Mouse (Mus musculus): ENCODE data around the gene Hoxd10.

Hoxd10 gene

DNA sequence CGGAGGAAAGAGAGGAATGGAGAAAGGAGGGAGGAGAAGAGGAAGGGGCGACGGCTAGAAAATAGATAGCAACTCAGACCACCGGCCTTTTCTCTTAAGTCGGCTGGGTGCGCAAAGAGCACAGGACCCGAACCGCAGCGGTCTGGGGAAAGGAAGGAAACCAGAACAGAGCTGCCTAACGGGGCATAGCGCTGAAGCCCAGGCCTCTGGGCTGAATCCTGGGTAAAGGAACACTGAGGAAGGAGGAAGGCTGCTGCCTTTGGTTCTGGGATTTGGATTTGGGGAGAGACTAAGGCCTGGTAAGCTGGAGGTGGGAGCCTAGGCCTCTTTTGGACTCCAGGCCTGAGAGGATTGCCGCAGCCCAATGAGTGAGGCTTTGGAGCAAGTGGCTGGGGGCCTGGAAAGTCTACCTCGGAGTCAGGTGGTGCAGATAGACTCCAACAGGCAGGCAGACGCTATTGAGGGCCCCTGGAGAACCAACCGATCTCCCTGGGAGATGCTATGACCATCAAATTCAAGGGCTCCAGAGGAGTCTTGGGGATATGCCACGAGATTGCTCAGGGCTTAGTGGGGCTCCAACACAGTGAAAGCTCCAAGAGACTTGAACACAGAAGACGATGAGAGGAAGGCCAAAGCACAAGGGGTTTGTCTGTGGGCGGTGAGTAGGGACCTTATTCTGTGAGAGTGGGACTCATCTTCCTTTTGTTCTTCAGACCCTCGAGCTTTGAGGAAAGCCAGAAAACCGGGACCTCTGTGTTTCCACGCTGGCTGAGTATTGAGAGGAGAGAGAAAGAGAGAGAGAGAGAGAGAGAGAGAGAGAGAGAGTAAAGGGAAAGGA lies 10.9 kb upstream of the Hoxd10 start:
- no peak for DNase-seq (ENCODE audit: low spot score in 2 of 2)

GRCm38 (mm10) chr2:74681594-74682531 lies 9.9 kb upstream of the Hoxd10 start:
- no peak for DNase-seq (ENCODE audit: low spot score in 2 of 2)

DNA sequence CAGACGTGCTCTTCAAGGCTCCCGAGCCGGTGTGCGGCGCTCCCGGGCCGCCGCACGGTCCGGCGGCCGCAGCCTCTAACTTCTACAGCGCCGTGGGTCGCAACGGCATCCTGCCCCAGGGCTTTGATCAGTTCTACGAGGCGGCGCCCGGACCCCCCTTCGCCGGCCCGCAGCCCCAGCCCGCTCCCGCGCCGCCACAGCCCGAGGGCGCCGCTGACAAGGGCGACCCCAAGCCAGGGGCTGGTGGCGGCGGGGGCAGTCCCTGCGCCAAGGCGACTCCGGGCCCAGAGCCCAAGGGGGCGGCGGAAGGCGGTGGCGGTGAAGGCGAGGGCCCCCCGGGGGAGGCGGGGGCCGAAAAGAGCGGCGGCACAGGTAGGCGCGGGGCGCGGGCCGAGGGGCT lies 8.9 kb upstream of the Hoxd10 start:
- no peak for DNase-seq (ENCODE audit: low spot score in 2 of 2)

- no peak for DNase-seq (ENCODE audit: low spot score in 2 of 2)
These were observed 8.2 kb upstream of the Hoxd10 start for GRCm38 (mm10) chr2:74683471-74683951.

DNA sequence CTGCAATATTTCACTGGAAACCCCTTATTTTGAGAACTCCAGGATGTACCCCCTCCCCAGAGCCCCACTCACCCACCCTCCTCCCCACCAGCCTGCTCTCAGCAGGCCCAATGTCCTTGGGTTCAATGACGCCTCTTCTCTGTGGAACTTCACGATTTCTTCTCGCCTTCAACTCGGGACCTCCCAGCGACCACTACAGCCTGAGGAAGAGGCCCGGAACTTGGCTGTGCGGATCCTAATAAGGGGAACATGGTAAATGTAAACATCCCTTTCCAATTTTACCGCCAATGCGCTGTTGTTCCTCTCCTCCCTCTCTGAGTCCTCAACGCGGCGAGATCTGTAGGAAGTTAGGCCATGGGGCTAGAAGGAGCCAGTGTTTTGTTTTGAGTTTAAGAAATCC lies 7.6 kb upstream of the Hoxd10 start:
- no peak for DNase-seq (ENCODE audit: low spot score in 2 of 2)

DNA sequence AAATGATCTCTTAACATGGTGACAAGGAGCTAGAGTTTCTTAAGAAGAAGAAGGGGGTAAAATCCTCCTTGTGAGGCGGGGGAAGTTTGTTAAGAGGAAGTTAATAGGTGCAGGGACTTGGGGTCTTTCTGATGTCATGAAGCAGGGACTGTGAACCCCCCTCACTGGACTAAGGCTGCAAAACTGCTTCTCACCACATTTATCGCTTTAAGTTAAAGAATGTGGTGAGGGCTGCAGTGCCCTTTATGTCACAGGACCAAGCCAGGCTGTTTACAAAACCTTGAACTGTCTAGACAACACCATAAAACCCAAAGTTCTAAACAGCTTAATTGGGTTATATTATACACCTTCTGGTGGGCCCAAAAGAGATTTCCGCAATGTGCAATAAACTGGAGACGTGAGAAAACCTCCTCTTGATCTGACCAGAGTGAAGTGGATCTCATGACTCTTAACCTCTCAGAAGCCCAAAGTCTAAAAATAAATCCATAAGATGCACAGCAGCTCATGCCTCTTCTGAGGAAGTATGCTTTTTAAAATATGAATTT lies 6.6 kb upstream of the Hoxd10 start:
- DNase-seq (ENCODE audit: low spot score in 2 of 2), result no peak

GRCm38 (mm10) chr2:74686301-74686987 lies 5.3 kb upstream of the Hoxd10 start:
- DNase-seq (ENCODE audit: low spot score in 2 of 2), result no peak

GRCm38 (mm10) chr2:74686988-74687697 lies 4.6 kb upstream of the Hoxd10 start:
- DNase-seq (ENCODE audit: low spot score in 2 of 2), result no peak

- no peak for DNase-seq (ENCODE audit: low spot score in 2 of 2)
These were observed 3.8 kb upstream of the Hoxd10 start for GRCm38 (mm10) chr2:74687698-74688555.

- DNase-seq (ENCODE audit: low spot score in 2 of 2), result no peak
These were observed 2.7 kb upstream of the Hoxd10 start for GRCm38 (mm10) chr2:74688795-74689573.

GRCm38 (mm10) chr2:74689574-74690337 lies 2.0 kb upstream of the Hoxd10 start:
- DNase-seq (ENCODE audit: low spot score in 2 of 2), result no peak

- no peak for DNase-seq (ENCODE audit: low spot score in 2 of 2)
These were observed 1.4 kb upstream of the Hoxd10 start for GRCm38 (mm10) chr2:74690338-74690716.

DNA sequence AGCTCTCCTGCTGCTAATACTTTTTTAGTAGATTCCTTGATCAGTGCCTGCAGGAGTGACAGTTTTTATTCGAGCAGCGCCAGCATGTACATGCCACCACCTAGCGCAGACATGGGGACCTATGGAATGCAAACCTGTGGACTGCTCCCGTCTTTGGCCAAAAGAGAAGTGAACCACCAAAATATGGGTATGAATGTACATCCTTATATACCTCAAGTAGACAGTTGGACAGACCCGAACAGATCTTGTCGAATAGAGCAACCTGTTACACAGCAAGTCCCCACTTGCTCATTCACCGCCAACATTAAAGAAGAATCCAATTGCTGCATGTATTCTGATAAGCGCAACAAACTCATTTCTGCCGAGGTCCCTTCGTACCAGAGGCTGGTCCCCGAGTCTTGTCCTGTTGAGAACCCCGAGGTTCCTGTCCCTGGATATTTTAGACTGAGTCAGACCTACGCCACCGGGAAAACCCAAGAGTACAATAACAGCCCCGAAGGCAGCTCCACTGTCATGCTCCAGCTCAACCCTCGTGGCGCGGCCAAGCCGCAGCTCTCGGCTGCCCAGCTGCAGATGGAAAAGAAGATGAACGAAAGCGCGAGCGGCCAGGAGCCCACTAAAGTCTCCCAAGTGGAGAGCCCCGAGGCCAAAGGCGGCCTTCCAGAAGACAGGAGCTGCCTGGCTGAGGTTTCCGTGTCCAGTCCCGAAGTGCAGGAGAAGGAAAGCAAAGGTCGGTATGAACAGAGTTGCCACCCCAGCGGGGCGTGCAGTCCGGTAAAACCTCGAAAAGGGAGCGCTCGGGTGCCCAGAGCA lies 477 bp downstream of the Hoxd10 start:
- no peak for DNase-seq (ENCODE audit: low spot score in 2 of 2)

DNA sequence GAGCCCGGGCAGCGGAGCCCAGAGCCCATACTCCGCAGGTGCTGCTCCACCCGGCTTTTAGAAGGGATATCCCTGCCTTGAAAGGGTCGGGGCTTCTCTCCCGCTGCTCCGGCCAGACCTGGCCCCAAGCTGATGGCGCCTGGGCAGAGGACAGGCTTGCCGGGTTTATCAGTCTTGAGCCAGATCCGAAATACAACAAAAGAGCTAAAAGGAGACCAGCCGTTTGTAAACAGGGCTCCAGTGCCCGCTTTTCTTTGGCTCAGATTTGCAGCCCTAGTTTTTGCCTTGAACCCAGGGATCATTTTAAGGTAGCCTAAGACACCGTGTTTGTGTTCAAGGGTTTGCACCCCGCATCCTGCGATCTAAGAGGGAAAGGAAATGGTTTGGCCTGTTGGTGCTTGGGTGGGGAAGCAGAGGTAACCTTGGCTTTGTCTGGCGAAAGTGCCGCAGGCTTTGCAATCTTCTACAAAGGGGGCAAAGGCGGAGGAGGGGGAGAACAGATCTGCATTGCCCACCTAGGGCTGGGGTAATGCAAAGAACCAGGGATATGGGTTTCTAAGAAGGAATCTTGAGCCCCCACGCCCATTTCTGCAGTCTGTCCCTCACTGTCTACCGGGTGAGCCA lies 1.2 kb downstream of the Hoxd10 start:
- DNase-seq (ENCODE audit: low spot score in 2 of 2), result no peak

DNA sequence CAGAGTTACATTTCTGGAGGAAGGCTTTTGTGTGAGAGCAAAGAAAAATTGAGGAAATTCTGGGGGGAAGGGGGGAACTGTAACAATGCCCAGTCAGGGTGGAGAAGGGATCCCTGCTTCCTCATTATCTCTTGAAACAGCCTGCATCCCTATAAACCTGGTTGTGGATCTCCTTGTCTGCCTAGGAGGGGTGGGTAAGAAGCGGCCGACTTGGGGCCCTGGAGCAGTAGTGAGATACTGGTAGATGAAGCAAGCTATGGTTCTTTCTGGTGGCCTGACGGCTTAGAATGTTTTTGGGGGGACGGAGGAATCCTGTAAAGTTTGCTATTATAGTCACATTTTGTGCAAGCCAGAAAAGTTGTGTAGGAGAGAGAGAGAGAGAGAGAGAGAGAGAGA lies 1.7 kb downstream of the Hoxd10 start:
- no peak for DNase-seq (ENCODE audit: low spot score in 2 of 2)

GRCm38 (mm10) chr2:74694066-74694465 lies 2.3 kb downstream of the Hoxd10 start:
- no peak for DNase-seq (ENCODE audit: low spot score in 2 of 2)

DNA sequence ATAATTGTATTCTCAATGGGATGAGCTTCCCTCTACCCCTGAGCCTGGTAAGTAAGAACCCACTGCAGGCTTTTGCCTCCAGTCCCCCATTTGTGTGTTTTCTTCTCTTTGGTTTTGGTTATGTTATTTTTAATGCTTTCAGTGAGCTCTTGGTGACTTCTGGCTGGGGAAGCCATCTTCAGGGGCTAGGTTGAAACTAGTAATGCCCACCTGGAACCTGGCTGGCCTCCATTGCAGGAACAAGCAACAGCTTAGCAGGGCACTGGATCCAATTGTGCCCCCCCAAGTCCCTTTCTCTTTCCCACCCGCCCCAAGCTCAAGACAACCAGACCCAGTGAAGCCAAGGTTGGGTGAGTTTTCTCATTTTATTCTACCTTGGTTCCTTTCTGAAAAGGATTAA lies 3.7 kb downstream of the Hoxd10 start:
- no peak for DNase-seq (ENCODE audit: low spot score in 2 of 2)

All from thymus, postnatal 10 days (tissue).